Mouse (Mus musculus) thymus, adult 2 months (tissue): ENCODE data around the gene Rnf186. TPM values are rescaled to one million over a fixed set of nuclear protein-coding genes. Genes with fewer than 3 reads are reported as not detected.

Experiments
- DNase-seq: peaks from one replicate; pipeline ENCODE4 v3.0.0; 2021
- H3K27ac ChIP-seq: fragments of 200-500 bp; 2 replicates; pipeline ENCODE4 v1.5.1; 2012; ENCODE audit warnings: low read length, control low read depth; ENCODE audit not compliant: control insufficient read depth, insufficient read depth
- H3K27me3 ChIP-seq: fragments of 200-500 bp; 2 replicates; pipeline ENCODE4 v1.6.1; 2012; ENCODE audit warnings: mild to moderate bottlenecking, low read length, moderate library complexity, mixed read lengths; ENCODE audit not compliant: control insufficient read depth, insufficient read depth
- H3K36me3 ChIP-seq: fragments of 200-500 bp; 2 replicates; pipeline ENCODE4 v1.6.1; 2012; ENCODE audit warnings: mild to moderate bottlenecking, low read length, moderate library complexity; ENCODE audit not compliant: control insufficient read depth, insufficient read depth
- H3K4me1 ChIP-seq: fragments of 200-500 bp; replicated peaks from 2 replicates; pipeline ENCODE4 v1.6.1; 2012; ENCODE audit warnings: low read length; ENCODE audit not compliant: control insufficient read depth, insufficient read depth
- H3K4me3 ChIP-seq: fragments of 200-500 bp; 2 replicates; pipeline ENCODE4 v1.5.1; 2012; ENCODE audit warnings: mild to moderate bottlenecking, low read length, control low read depth, moderate library complexity; ENCODE audit not compliant: control insufficient read depth, insufficient read depth
- CTCF ChIP-seq: fragments of 200-500 bp; IDR thresholded peaks from 2 replicates; pipeline ENCODE4 v1.5.1; 2012; ENCODE audit warnings: mild to moderate bottlenecking, control low read depth, low read length, moderate library complexity, borderline replicate concordance; ENCODE audit not compliant: control insufficient read depth, poor library complexity, insufficient read depth; ENCODE audit errors: extremely low read depth
- POLR2A ChIP-seq: fragments of 200-500 bp; IDR thresholded peaks from 2 replicates; pipeline ENCODE4 v1.6.1; 2012; ENCODE audit warnings: mild to moderate bottlenecking, low read length, control low read depth, moderate library complexity; ENCODE audit not compliant: control insufficient read depth, poor library complexity, insufficient read depth; ENCODE audit errors: extremely low read depth
- WGBS: fragments of 180-500 bp; shearing (Covaris S2); methylation state at CpG from one replicate; pipeline ENCODE4 v1.1.7; 2018; 5-methylcytosine and 5-hydroxymethylcytosine counted together
- polyA plus RNA-seq: library from polyadenylated mRNA; depleted of rRNA; stranded (reverse); fragments of >200 nt; gene quantifications from 2 replicates; pipeline ENCODE4 v1.2.3, GENCODE M21; 2012

Rnf186 gene
- polyA plus RNA-seq, 1 experiment: 2.3 TPM

DNA sequence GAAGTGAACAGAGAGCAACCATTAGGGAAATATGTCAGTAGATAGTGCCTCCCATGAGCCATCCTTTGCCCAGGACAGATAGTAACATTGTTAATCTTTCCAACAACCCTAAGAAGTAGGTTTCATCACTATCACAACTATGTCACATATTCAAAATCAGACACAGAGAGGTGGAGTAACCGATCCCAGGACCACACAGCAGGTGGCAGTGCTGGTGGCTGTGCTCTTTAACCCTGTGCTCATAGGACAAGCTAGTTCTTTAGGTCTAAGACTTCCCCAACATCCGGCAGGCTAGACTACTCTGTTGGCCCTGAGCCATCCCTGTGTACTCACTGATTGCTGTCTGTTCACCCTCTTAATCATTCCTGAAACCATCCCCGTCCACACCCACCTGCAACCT lies 27.5 kb downstream of the Rnf186 start:
- no peak for DNase-seq
- Histone ChIP-seq H3K27me3 (no peaks in the 10 kb centered on the region), H3K36me3 (peaks cover 18% of the 10 kb centered on the region; the same call in 1 of the 2 replicates), H3K4me3 (no peak overlapping the region), H3K4me1 (no peaks in the 10 kb centered on the region), H3K27ac (no peak overlapping the region)
- TF ChIP-seq CTCF (no peak), POLR2A (no peak)
- 93% methylated on average over 3 of the region's 3 CpGs for WGBS

DNA sequence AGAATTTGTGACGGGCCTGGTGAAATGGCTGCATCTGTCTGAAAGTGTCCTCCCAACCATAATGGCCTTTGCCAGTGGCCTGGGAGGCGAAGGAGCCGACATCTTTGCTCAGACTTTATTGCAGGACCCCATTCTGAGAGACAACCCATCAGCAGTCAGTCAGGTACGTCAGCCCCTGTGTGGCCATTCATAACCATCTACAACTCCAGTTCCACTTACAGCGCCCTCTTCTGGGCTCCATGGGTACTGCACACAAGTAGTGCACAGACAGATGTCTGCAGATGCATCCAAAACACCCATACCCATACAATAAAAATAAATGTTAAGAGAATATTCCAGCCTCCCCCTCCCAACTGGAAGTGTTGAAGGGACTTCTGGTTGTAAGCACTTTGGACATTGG lies 29.5 kb downstream of the Rnf186 start:
- peak; percentile 30 for DNase-seq
- H3K27me3 ChIP-seq: no peaks in the 10 kb centered on the region
- peaks cover 13% of the 10 kb centered on the region; the same call in 1 of the 2 replicates for H3K36me3 ChIP-seq
- no peak overlapping the region for H3K27ac ChIP-seq
- WGBS: 94% methylated on average over 5 of the region's 5 CpGs
- H3K4me3 ChIP-seq: no peak overlapping the region
- H3K4me1 ChIP-seq: no peaks in the 10 kb centered on the region
- TF ChIP-seq POLR2A (no peak), CTCF (peak; percentile 64; the same call in 1 of the 2 replicates)

DNA sequence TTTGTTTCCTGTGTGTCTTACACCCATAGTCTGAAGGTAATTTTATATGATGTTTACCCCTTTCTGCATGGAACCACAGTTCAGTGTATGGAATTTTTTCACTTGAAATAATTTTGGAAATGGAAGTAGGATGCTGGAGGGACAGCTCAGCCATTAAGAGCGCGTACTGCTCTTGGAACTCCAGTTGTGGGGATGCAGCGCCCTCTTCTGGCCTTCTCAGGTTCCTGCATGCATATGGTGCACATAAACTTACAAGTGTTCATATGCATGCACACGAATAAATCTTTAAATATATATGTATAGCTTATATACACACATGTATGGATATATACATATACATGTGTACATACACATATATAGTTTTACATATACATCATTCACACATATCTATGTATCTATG lies 30.2 kb downstream of the Rnf186 start:
- Histone ChIP-seq H3K36me3 (peaks cover 6% of the 10 kb centered on the region; the same call in 1 of the 2 replicates), H3K27ac (no peak overlapping the region), H3K4me1 (no peaks in the 10 kb centered on the region), H3K4me3 (no peak overlapping the region), H3K27me3 (no peaks in the 10 kb centered on the region)
- TF ChIP-seq CTCF (no peak), POLR2A (no peak)
- WGBS: 91% methylated on average over 4 of the region's 4 CpGs
- DNase-seq: no peak

DNA sequence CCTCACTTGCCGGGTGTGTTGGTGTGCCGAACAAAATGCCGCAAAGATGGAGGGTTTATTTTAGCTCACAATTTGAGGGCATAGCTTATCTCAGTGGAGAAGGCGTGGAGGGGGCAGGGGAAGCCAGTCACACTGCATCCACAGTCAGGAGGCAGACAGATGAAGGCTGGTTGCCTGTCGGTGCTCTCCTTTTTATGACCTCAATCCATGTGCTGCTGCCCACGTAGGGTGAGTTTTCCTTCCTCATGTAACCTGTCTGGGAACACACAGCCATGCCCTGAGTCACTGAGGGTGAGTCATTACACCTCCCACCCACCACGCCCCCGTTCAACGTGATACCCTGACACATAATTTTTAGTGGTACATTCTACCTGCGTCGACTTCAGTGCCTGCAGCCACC lies 31.7 kb downstream of the Rnf186 start:
- Histone ChIP-seq H3K4me1 (no peaks in the 10 kb centered on the region), H3K27me3 (no peaks in the 10 kb centered on the region), H3K36me3 (peaks cover 5% of the 10 kb centered on the region; the same call in 1 of the 2 replicates), H3K27ac (no peak overlapping the region), H3K4me3 (no peak overlapping the region)
- no peak for TF ChIP-seq CTCF
- no peak for TF ChIP-seq POLR2A
- 95% methylated on average over 11 of the region's 11 CpGs for WGBS
- no peak for DNase-seq

DNA sequence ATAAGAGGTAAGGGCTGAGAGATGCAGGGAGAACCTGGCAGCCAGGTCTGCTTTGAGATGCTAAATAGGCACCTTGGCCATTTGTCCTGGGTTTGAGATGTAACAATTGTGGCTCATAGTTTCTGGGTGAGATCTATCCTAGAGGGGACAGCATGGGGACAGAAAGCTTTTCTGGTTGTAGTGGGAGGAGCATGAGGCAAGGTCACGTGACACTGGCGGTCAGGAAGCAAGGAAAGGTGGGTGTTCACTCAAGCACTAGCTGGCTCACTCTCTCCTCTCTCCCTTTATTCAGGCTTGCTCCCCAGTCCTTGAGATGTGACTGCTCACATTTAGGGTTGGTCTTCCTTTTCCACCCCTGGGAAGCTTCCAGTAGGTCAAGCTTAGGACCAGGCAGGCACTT lies 34.1 kb downstream of the Rnf186 start:
- no peak overlapping the region for H3K4me3 ChIP-seq
- H3K27me3 ChIP-seq: no peaks in the 10 kb centered on the region
- no peak overlapping the region for H3K27ac ChIP-seq

DNA sequence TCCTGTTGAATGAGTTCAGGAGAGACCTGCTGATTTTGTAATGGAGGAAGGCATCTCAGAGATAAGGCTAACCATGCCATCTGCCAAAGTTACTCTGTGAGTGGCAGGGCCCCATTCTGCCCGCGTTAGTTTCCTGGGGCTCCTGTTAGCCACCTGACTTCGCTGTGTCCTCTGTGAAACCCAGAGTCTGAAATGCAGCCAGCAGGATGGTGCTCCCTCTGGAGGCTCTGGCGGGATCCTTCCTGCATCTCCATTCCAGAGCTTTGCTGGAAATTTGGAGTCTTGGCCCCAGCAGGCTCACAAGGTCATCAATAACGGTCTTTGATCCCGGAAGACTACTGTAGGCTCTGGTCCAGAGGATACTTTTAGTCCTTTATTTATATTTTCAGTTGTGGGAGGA lies 34.5 kb downstream of the Rnf186 start:
- no peak overlapping the region for H3K27ac ChIP-seq
- peaks cover 3% of the 10 kb centered on the region; the same call in 1 of the 2 replicates for H3K36me3 ChIP-seq
- H3K4me1 ChIP-seq: no peaks in the 10 kb centered on the region
- WGBS: 94% methylated on average over 6 of the region's 6 CpGs
- DNase-seq: no peak
- no peaks in the 10 kb centered on the region for H3K27me3 ChIP-seq
- H3K4me3 ChIP-seq: no peak overlapping the region
- TF ChIP-seq CTCF (no peak), POLR2A (no peak)

More for the DNA sequence above, 34.1 kb downstream of the Rnf186 start:
- 98% methylated on average over 2 of the region's 2 CpGs for WGBS
- TF ChIP-seq POLR2A (no peak), CTCF (no peak)
- DNase-seq: no peak
- Histone ChIP-seq H3K4me1 (no peaks in the 10 kb centered on the region), H3K36me3 (peaks cover 5% of the 10 kb centered on the region; the same call in 1 of the 2 replicates)

DNA sequence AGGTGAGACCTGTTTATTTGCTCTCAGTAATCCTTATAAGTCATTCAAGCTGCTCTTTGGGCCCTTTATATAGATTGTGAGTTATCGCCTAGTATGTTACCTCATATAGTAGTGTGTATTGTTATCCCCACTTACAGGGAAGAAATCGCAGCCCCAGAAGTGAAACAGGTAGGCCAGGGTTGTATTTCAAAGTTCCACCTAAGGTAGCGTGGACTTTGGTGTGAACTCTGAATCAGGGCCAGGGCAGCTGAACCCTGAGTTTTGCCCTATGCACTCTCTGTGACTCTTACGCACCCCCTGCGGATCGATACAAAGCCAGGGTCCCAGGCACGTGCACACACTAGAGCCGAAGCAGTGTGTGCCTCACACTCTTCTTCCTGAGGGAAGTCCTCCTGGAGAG lies 37.2 kb downstream of the Rnf186 start:
- H3K27me3 ChIP-seq: no peaks in the 10 kb centered on the region
- no peak for TF ChIP-seq CTCF
- TF ChIP-seq POLR2A: no peak
- no peak overlapping the region for H3K27ac ChIP-seq
- H3K4me3 ChIP-seq: no peak overlapping the region
- 96% methylated on average over 8 of the region's 8 CpGs for whole genome bisulfite sequencing
- no peak for DNase-seq
- no peaks in the 10 kb centered on the region for H3K36me3 ChIP-seq
- H3K4me1 ChIP-seq: no peaks in the 10 kb centered on the region
